Mouse (Mus musculus): ENCODE measurements around the gene Sparc.

DNA sequence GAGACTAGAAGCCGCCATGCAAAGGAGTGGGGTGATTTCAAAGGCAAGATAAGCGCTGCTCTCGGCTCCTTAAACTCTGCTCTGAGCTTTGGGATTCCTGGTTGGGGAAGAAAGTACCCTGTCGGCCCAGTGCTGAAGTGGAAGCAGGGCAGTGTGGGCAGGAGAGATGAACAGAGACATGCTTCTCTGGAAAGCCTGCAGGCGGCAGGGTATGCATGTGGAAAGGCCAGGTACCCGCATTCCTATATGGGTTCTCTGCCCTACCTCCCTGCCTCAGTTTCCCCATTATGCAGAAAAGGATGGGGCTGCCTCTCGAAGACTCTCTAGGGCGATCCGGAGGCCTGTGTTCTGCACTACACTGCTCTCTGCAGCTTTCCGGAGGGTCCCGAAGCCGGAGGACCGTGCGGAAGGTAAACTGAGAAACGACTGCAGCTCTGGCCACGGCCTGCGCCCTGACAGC is 37.6 kb upstream of the Sparc start:
- TF ChIP-seq CTCF (conservative IDR thresholded peaks at IDR 0.05; ENCODE audit: insufficient read depth, insufficient read length, low read depth, low read length): peak; percentile 50
- no peak for TF ChIP-seq POLR2A (IDR thresholded peaks at IDR 0.05; ENCODE audit: low read depth, low read length)

Measured in kidney, adult 2 months (tissue).